Mouse (Mus musculus) 3T3-L1 (cell line): Measurements from ENCODE around the gene Tmem238.
A peak's percentile ranks its signal among the peaks of the same experiment; 100 is the strongest.

Experiments used
- DNase-seq: peaks from one replicate; pipeline ENCODE4 v3.0.0-alpha.2; 2015; ENCODE audit warnings: low read depth, low spot score

The Tmem238 gene

DNA sequence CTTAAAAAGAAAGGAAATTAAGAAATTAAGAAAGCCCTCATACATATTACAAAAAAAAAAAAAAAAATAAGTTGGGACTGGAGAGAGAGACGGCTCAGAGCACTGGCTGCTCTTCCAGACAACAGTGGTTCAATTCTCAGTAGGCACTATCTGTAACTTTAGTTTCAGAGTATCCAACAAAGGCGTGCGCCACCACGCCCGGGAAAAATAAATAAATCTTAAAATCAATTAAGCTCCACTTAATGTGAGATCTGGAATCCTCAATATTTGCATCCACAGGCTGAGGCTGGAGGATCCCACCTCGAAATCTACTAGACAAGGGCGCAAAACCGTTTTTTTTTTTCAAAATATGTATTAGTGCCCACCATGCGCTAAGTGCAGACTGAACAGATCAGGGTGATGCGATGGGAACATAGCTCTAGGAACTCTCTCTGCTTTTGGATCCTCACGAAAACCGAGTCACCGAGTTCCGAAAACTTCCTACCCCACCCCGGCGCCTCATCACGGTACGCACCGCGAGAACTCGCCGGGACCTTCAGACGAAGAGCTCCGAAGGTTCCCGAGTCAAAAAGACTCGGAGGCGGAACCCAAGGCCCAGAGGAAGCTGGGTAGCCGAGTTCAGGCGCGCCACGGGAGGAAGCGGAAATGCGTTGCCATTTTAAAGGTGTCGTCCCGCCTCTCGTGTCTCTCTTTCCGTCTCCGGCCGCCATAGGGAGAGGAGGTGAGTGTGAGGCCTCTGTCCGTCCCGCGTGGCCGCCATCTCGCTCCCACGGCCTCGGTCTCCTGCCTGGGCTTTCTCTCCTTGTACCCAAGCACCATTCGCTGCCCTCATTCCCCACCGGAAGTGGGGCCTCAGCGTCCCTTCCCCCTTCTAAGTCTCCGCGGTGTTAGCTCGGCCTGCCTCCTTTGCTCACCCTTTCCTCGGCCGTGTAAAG, 3.1 kb upstream of the Tmem238 start, which contains the start of gene Rpl28:
TSS of gene Rpl28 (plus strand) at position 597 of the 935 bp plus-strand sequence.
- DNase-seq, result peak; percentile 96

GRCm38 (mm10) chr7:4788499-4789435, 689 bp downstream of the Tmem238 start:
- no peak for DNase-seq

- DNase-seq, result no peak
These were observed 5.7 kb downstream of the Tmem238 start for GRCm38 (mm10) chr7:4783667-4784268.

DNA sequence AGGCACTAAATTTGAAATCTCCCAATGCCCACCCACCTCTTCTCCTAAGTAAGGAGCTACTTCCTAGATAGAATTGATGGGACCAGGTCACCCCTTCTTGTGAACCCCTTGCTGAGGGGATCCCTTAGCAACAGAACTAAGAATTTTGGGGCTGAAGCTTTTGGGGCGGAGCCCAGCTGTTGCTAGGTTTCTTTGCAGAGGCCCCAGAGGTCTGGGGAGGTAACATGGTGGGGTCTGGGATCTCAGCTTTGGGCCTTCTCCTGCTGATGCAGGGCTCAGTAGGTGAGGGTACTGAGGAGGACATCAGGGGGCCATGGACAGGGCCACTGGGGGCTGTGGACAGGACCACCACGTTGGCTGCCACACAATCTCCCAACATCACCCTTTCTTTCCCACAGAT, 6.7 kb downstream of the Tmem238 start, which contains the start of the genes Il11 and Tmem190:
TSS of gene Il11 (minus strand) at position 101 of the 400 bp plus-strand sequence.
TSS of gene Tmem190 (plus strand) at position 179 of the 400 bp plus-strand sequence.
- no peak for DNase-seq

DNA sequence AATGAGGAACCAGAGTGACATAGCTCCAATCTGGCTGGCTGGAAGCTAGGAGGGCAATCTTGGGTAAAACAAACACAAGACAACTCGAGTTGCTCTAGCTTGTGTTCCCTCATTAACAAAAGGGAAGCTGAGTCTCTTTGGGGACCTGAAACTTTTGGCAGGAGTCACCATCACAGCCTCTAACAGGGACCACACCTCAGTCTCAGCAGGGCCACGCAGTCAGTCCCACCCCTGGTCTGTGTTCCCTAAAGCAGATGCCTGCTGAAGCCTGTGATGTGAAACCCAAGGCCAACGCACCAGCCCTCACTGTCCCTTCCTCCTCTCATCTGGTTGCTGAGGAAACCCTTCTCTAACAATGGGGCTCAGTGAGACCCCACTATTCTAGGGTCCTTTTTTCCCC, 7.3 kb downstream of the Tmem238 start:
- DNase-seq, result no peak

DNA sequence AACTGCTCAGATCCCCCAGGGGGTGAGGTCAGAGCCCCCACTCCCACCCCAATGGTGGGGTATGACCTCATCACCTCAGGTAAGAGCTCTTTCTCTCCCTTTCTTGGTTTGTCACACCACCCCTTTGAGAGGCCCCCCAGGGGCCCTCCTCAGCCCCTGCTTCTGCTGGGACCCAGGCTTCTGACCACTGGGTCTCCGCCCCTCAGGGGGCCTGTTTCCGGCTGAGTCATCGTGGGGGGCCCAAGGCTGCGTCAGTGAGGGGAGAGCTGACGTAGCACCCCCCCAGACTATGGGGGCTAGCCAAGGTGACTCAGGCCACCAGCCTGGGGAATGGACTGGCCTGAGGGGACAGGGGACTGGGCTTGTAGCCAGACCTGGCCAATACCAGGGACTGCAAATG, 9.5 kb downstream of the Tmem238 start:
- no peak for DNase-seq

DNA sequence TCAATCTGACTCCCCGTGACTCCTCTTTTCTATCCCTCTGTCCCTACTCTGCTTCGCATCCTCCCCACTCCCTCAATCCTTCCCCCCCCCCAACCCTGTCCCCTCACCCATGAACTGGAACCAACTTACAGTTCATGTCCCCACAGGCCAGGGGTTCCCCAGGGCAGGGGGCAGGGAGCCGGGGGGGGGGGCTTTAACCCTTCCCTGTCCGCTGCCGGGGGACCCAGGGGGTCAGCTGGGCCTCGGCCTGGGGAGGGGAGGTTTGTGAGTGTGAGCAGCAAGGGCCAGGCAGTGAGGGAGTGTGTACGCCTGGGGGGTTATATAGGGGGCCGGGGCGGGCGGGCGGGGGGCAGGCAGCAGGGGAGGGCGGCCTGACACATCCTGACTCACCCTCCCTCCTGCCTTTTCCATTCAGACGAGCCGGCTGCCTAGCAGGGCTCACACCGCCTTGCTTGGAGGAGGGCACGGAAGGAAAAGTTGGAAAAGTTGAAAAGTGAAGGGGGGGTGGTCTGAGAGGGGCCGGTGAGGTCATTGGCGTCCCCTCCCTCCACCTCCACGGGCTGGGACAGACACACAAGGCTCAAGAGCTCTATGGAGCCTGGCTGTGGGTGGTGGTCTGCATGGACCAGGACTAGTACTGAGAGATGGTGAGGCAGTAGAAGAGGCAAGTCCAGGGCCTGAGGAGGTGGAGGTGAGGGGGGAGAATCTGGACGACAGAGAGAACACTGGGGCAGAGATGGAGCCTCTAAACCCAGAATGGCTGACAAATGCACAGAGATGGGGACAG, 11.4 kb downstream of the Tmem238 start:
- no peak for DNase-seq

GRCm38 (mm10) chr7:4776861-4777830, 12.3 kb downstream of the Tmem238 start:
- peak; percentile 53 for DNase-seq

GRCm38 (mm10) chr7:4776131-4776530, 13.3 kb downstream of the Tmem238 start:
- no peak for DNase-seq

DNA sequence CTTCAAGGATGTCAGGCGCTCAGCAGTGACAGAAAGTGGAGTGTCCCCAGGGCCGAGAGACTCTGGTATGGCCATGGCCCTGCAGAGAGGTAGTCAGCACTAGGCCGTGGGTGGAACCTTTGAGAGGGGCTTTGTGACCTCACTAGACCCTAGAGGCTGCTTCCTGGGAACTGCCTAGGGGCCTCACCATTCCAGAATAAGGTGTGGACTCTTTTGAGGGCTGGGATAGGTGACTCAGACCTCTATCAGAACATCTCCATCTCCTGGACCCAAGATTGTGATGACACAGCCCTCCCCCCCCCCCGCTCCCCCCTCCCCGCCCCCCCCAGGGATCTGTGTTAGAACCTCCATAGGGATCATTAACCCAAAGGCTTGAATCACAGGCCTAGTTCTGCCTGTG, 18.3 kb downstream of the Tmem238 start, which contains the start of gene Fam71e2:
TSS of gene Fam71e2 (minus strand) at position 101 of the 400 bp plus-strand sequence.
- no peak for DNase-seq

GRCm38 (mm10) chr7:4764946-4765710, 24.3 kb downstream of the Tmem238 start:
- no peak for DNase-seq

- DNase-seq, result no peak
These were observed 29.8 kb downstream of the Tmem238 start for GRCm38 (mm10) chr7:4759670-4760069.

GRCm38 (mm10) chr7:4752821-4753570, 36.5 kb downstream of the Tmem238 start, which contains the start of gene Cox6b2:
Gene Cox6b2, minus strand, starts transcription at chr7:4753094.
- DNase-seq, result no peak

GRCm38 (mm10) chr7:4751971-4752820, 37.3 kb downstream of the Tmem238 start:
- no peak for DNase-seq

DNA sequence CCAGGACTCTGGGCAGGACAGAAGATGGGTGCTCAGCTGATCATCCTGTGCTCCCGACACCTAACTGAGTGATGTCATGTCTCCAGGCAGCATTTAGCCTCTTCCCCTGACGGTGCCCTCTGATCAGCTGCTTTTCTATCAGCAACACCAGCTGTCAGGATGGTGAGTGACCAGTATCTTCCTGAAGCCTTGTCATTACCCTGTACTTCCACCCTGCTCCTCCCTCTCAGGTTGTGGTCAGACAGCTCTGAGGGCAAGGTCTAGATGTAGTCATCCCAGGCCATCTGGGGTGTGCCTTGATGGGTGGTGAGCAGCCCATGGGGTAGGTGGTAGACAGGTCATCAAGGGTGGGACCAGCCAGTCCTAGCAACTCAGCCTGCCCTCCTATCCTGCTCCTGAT, 40.3 kb downstream of the Tmem238 start:
- no peak for DNase-seq

DNA sequence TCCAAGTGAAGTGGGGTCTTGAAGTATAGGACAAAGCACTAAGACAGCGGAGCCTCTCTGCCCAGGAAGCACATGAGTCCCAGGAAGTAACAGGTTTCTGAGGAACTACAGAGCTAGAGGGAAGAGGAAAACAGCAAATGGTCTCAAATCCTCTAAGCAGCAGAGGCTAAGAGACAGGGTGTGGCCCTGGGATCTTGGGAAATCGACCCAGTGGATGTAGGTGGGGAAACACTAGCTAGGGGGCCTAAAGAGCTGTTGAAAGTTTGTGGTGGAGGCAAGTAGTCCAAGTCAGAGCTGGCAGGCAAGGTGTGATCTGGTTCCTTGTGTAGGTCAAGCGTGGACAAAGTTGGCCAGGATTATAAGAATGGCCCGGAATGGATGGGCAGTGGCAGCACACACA, 41.1 kb downstream of the Tmem238 start:
- no peak for DNase-seq
